Mouse (Mus musculus) left cerebral cortex, adult 6 months (tissue): ENCODE data around the gene Bcl2a1a. TPM values are rescaled to one million over a fixed set of nuclear protein-coding genes. Genes with fewer than 3 reads are reported as not detected.

ENCODE experiments used
- long read RNA-seq, 2 experiments: library from polyadenylated mRNA; unstranded; transcript quantifications; one replicate each; pipeline ENCODE4 v2.0.0; 2019 to 2020
- polyA plus RNA-seq: library from polyadenylated mRNA; unstranded; fragments of <200 nt; fragmentation: Nextera tagmentation; gene quantifications from 2 replicates; pipeline ENCODE4 v1.2.3, GENCODE M21; 2021

The Bcl2a1a gene
- 1.1 and 1.5 TPM in 2 replicates for polyA plus RNA-seq
- long read RNA-seq, experiment 1: 0 reads
- long read RNA-seq, experiment 2, partial matches to known transcripts: 0 of 1 reads
- long read RNA-seq, experiment 2, other reads (novel, unspliced or antisense): 0 of 1 reads

DNA sequence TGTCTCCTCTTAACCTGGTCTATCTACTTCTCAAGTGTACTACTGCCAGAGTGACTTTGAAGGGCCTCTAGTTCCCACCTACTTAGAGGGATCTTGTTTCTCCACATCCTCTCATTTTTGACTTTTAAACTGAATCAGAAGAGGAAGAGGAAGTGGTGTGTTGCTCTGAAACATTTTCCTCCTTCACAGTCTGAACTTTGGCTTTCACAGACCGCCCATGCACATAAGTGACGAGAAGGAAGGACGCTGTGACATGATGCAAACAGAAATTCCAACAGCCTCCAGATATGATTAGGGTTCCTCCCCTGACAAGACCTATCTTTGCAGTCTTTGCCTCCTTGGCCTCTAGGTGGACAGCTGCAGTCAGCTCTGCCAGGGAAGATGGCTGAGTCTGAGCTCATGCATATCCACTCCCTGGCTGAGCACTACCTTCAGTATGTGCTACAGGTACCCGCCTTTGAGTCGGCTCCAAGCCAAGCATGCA, at the start of gene Bcl2a1a:
Gene Bcl2a1a (plus strand): TSS at position 231 of the 484 bp plus-strand sequence.

Other genes with a start within 250 kb of the Bcl2a1a start
- 82.1 and 95.7 TPM in 2 replicates for gene Mthfsl, start 236.6 kb upstream of the Bcl2a1a start, polyA plus RNA-seq
- gene Bcl2a1d, start 225.0 kb upstream of the Bcl2a1a start, polyA plus RNA-seq: 0.31 and 0.55 TPM in 2 replicates
- not detected in 2 replicates for gene Trim43c, start 117.7 kb upstream of the Bcl2a1a start, polyA plus RNA-seq
- not detected in 2 replicates for gene Trim43b, start 135.9 kb downstream of the Bcl2a1a start, polyA plus RNA-seq
- gene Bcl2a1b, start 242.3 kb downstream of the Bcl2a1a start, polyA plus RNA-seq: 4.6 and 5.0 TPM in 2 replicates
- not detected in 2 replicates for gene Gm29094, start 242.5 kb downstream of the Bcl2a1a start, polyA plus RNA-seq